In genomic region chr1:159234496-159234895, GRCm38 (mm10) we compare ENCODE assay signal across 8 mouse cellular contexts. TPM values are rescaled to one million over a fixed set of nuclear protein-coding genes. Genes with fewer than 3 reads are reported as not detected.
DNase-seq lines count a peak whose midpoint lies in the region; ATAC-seq and TF ChIP-seq lines count a peak whose summit lies in the region.

No protein-coding gene starts in this region.

- peak overlapping the region; percentile 82 for H3K4me2 ChIP-seq in heart, embryonic 14.5 days (ENCODE audit: low read length)
- peak overlapping the region; percentile 87 for H3K4me2 ChIP-seq in CH12.LX (ENCODE audit: insufficient read depth, low read depth, poor library complexity, severe bottlenecking)
- H3K4me2 ChIP-seq in embryonic facial prominence, embryonic 14.5 days (ENCODE audit: low read depth, low read length), result peak overlapping the region; percentile 68
- H3K4me2 ChIP-seq in liver, embryonic 12.5 days, result peak overlapping the region; percentile 76

- no peak overlapping the region; a peak in 1 of 4 replicates for H3K4me3 ChIP-seq in heart, embryonic 14.5 days (ENCODE audit: control insufficient read depth in 1 of 2, insufficient read depth in 1 of 2, low read depth in 1 of 2, low read length in 2 of 2)
- no peak overlapping the region for H3K4me3 ChIP-seq in CH12.LX (replicated peaks in 1 of 3; ENCODE audit: low read depth in 2 of 3, low read length in 2 of 3, poor library complexity in 1 of 3)
- no peak overlapping the region for H3K4me3 ChIP-seq in embryonic facial prominence, embryonic 14.5 days (ENCODE audit: low read depth, low read length)
- peak overlapping the region; percentile 86 for H3K4me3 ChIP-seq in liver, embryonic 12.5 days

- TF ChIP-seq RAD21 in CH12.LX (IDR thresholded peaks at IDR 0.05; ENCODE audit: low read depth, low read length), result no peak

- H3K9ac ChIP-seq in heart, embryonic 14.5 days (ENCODE audit: low read length), result no peak overlapping the region
- no peak overlapping the region; the same call in 1 of the 2 replicates for H3K9ac ChIP-seq in CH12.LX (ENCODE audit: insufficient read depth, low read depth)
- no peak overlapping the region for H3K9ac ChIP-seq in embryonic facial prominence, embryonic 14.5 days (ENCODE audit: low read depth, low read length)
- H3K9ac ChIP-seq in liver, embryonic 12.5 days, result peak overlapping the region; percentile 89

- dilution Hi-C loops in CH12.LX (cut with MboI; ENCODE audit: extremely low pct_ligation_motif_present, extremely low pct_unique_long_range_greater_than_20kb, low sequenced_read_pairs), result no loop called here

- no peak for TF ChIP-seq POLR2A in CH12.LX (IDR thresholded peaks at IDR 0.05; ENCODE audit: low read depth, low read length)

- 70% methylated on average over 2 of the region's 2 CpGs for WGBS in heart, embryonic 14.5 days
- 68% methylated on average over 2 of the region's 2 CpGs for WGBS in embryonic facial prominence, embryonic 14.5 days
- 36% methylated on average over 2 of the region's 2 CpGs for WGBS in liver, embryonic 12.5 days (ENCODE audit: insufficient replicate concordance)

- DNase-seq in heart, postnatal 10 days, result no peak
- peak; percentile 31 for DNase-seq in CH12.LX (ENCODE audit: extremely low read depth)
- DNase-seq in embryonic facial prominence, embryonic 14.5 days (ENCODE audit: low spot score), result no peak
- no peak for DNase-seq in frontal cortex, postnatal 36 days (ENCODE audit: low spot score in 2 of 2)
- no peak for DNase-seq in gastrocnemius, postnatal 4 days (ENCODE audit: low spot score in 2 of 2)
- no peak for DNase-seq in urinary bladder, postnatal 36 days (ENCODE audit: low spot score in 2 of 2)

- no peaks in the 10 kb centered on the region for H3K27me3 ChIP-seq in heart, embryonic 14.5 days (ENCODE audit: control insufficient read depth, insufficient read depth, low read length)
- H3K27me3 ChIP-seq in CH12.LX (replicated peaks), result no peaks in the 10 kb centered on the region
- no peaks in the 10 kb centered on the region for H3K27me3 ChIP-seq in embryonic facial prominence, embryonic 14.5 days (replicated peaks; ENCODE audit: control insufficient read depth, insufficient read depth, low read length)
- H3K27me3 ChIP-seq in liver, embryonic 12.5 days (replicated peaks), result no peaks in the 10 kb centered on the region

- in situ Hi-C loops in CH12.LX (cut with MboI; ENCODE audit: low pct_ligation_motif_present, low pct_unique_long_range_greater_than_20kb, low sequenced_read_pairs), result no loop called here

- H3K36me3 ChIP-seq in heart, embryonic 14.5 days (ENCODE audit: control insufficient read depth, insufficient read depth, low read length), result 0 out of 2 replicates have a peak, but pooled peaks cover 3% of the 10 kb centered on the region
- H3K36me3 ChIP-seq in CH12.LX (replicated peaks in 1 of 2; ENCODE audit: control insufficient read depth in 1 of 2, insufficient read depth in 1 of 2, low read length in 1 of 2), result peaks cover 0 to 22% of the 10 kb centered on the region in 2 experiments
- no peaks in the 10 kb centered on the region for H3K36me3 ChIP-seq in embryonic facial prominence, embryonic 14.5 days (ENCODE audit: control insufficient read depth, insufficient read depth, low read length)
- peaks cover 5% of the 10 kb centered on the region; the same call in 1 of the 2 replicates for H3K36me3 ChIP-seq in liver, embryonic 12.5 days

- no peaks in the 10 kb centered on the region for H3K9me3 ChIP-seq in heart, embryonic 14.5 days (ENCODE audit: control insufficient read depth, low read length)
- H3K9me3 ChIP-seq in CH12.LX (replicated peaks; ENCODE audit: low read length), result no peaks in the 10 kb centered on the region
- no peaks in the 10 kb centered on the region for H3K9me3 ChIP-seq in embryonic facial prominence, embryonic 14.5 days (ENCODE audit: control insufficient read depth, low read length)
- no peaks in the 10 kb centered on the region for H3K9me3 ChIP-seq in liver, embryonic 12.5 days (replicated peaks)

- peaks cover 41% of the 10 kb centered on the region for H3K79me2 ChIP-seq in CH12.LX (replicated peaks; ENCODE audit: control insufficient read depth, extremely low read depth, insufficient read depth, poor library complexity, severe bottlenecking)

- no peak for TF ChIP-seq CTCF in CH12.LX (conservative IDR thresholded peaks at IDR 0.05 in 1 of 2, IDR thresholded peaks at IDR 0.05 in 1 of 2; ENCODE audit: low read depth in 2 of 2, low read length in 2 of 2)

- no peak overlapping the region for H3K27ac ChIP-seq in heart, embryonic 14.5 days (replicated peaks in 1 of 2; ENCODE audit: control insufficient read depth in 1 of 2, insufficient read depth in 1 of 2, low read depth in 2 of 2, low read length in 2 of 2)
- H3K27ac ChIP-seq in CH12.LX (ENCODE audit: insufficient read depth, low read depth), result no peak overlapping the region
- no peak overlapping the region for H3K27ac ChIP-seq in embryonic facial prominence, embryonic 14.5 days (replicated peaks; ENCODE audit: low read depth, low read length)
- peak overlapping the region; percentile 88 for H3K27ac ChIP-seq in liver, embryonic 12.5 days

- TF ChIP-seq EP300 in CH12.LX (IDR thresholded peaks at IDR 0.05; ENCODE audit: low read length), result no peak

- H3K4me1 ChIP-seq in heart, embryonic 14.5 days (ENCODE audit: control insufficient read depth in 2 of 2, insufficient read depth in 2 of 2, low read length in 2 of 2), result peaks cover 2 to 29% of the 10 kb centered on the region in 2 experiments
- H3K4me1 ChIP-seq in CH12.LX (ENCODE audit: control insufficient read depth in 1 of 2, insufficient read depth in 2 of 2), result peaks cover 4 to 27% of the 10 kb centered on the region in 2 experiments; a peak in 3 of 4 replicates
- peaks cover 12% of the 10 kb centered on the region for H3K4me1 ChIP-seq in embryonic facial prominence, embryonic 14.5 days (ENCODE audit: control insufficient read depth, insufficient read depth, low read length)
- peaks cover 66% of the 10 kb centered on the region for H3K4me1 ChIP-seq in liver, embryonic 12.5 days

- intact Hi-C loops in heart, postnatal 10 days (cut with DNase I), result loop anchor here (10.0 kb wide), 1 partner anchor 960 kb away; the partner anchor contains the start of gene Mrps14

- ATAC-seq in heart, embryonic 14.5 days (ENCODE audit: insufficient number of reproducible peaks, insufficient read depth, low FRiP score, low read depth), result no peak
- ATAC-seq in embryonic facial prominence, embryonic 14.5 days (ENCODE audit: low read depth), result no peak
- ATAC-seq in liver, embryonic 12.5 days, result peak; percentile 74

TF ChIP-seq in CH12.LX, 34 proteins besides CTCF, POLR2A, EP300 and RAD21:
- TF ChIP-seq CHD1 (IDR thresholded peaks at IDR 0.05; ENCODE audit: low read depth, low read length) (no peak), TBP (conservative IDR thresholded peaks at IDR 0.05; ENCODE audit: low read depth, low read length) (no peak), BHLHE40 (IDR thresholded peaks at IDR 0.05; ENCODE audit: low read depth, low read length) (no peak), JUND (conservative IDR thresholded peaks at IDR 0.05; ENCODE audit: low read depth, low read length) (no peak), IRF4 (IDR thresholded peaks at IDR 0.05; ENCODE audit: low read depth, low read length) (no peak), ZNF384 (IDR thresholded peaks at IDR 0.05; ENCODE audit: low read depth, low read length) (no peak), USF1 (IDR thresholded peaks at IDR 0.05; ENCODE audit: low read depth, low read length) (no peak), MYC (IDR thresholded peaks at IDR 0.05; ENCODE audit: low read depth, low read length) (no peak), TCF12 (IDR thresholded peaks at IDR 0.05; ENCODE audit: low read depth, low read length) (no peak), SIN3A (IDR thresholded peaks at IDR 0.05; ENCODE audit: low read length) (no peak), ZMIZ1 (IDR thresholded peaks at IDR 0.05; ENCODE audit: low read depth, low read length) (no peak), USF2 (conservative IDR thresholded peaks at IDR 0.05; ENCODE audit: low read depth, low read length) (no peak), MEF2A (IDR thresholded peaks at IDR 0.05; ENCODE audit: borderline replicate concordance, low read depth, low read length) (no peak)

RNA-seq across cellular contexts. Expression of gene Cop1, which starts 2.4 kb away (rescaled TPM):
- 95.5 and 107 TPM in 2 replicates for polyA plus RNA-seq in heart, embryonic 14.5 days (2014; fragmentation: Nextera tagmentation; extraction: Ambion mirVana)
- total RNA-seq in heart, postnatal 10 days (2021), result 100 to 1,000 TPM; 123 to 149 TPM
- total RNA-seq in CH12.LX (2012; rRNA removed) (54.6 and 65.2 TPM in 2 replicates), CH12.LX (2014; rRNA removed) (93.2 and 132 TPM in 2 replicates)
- 79.0 and 80.8 TPM in 2 replicates for polyA plus RNA-seq in CH12.LX (2012; ENCODE audit: insufficient read length, low read depth)
- 72.5 and 80.9 TPM in 2 replicates for polyA plus RNA-seq in embryonic facial prominence, embryonic 14.5 days (2014; fragmentation: Nextera tagmentation; extraction: Ambion mirVana)
- 126 and 128 TPM in 2 replicates for polyA plus RNA-seq in liver, embryonic 12.5 days (2016; fragmentation: Nextera tagmentation; extraction: Ambion mirVana)
- 100 to 1,000 TPM; 107 to 128 TPM for total RNA-seq in gastrocnemius, postnatal 4 days (2021)
